Mouse (Mus musculus) forebrain, embryonic 16.5 days (tissue): ENCODE measurements around the gene Pdk2. TPM values are rescaled to one million over a fixed set of nuclear protein-coding genes. Genes with fewer than 3 reads are reported as not detected.

Experiments used
- ATAC-seq: fragments of 200-750 bp; cut with Nextera tagmentation; 2 replicates; pipeline ENCODE4 v1.8.0; 2017; ENCODE audit warnings: mild to moderate bottlenecking, moderate library complexity
- H3K27ac ChIP-seq: fragments of 300-500 bp; sonication (generic); 2 replicates; pipeline ENCODE4 v1.5.1; 2014; ENCODE audit warnings: low read length, control low read depth
- H3K27me3 ChIP-seq: fragments of 300-500 bp; sonication (generic); replicated peaks from 2 replicates; pipeline ENCODE4 v1.6.1; 2014; ENCODE audit warnings: low read length; ENCODE audit not compliant: control insufficient read depth, insufficient read depth
- H3K36me3 ChIP-seq: fragments of 300-500 bp; sonication (generic); 2 replicates; pipeline ENCODE4 v1.6.1; 2014; ENCODE audit not compliant: control insufficient read depth, insufficient read depth
- H3K4me1 ChIP-seq: fragments of 300-500 bp; sonication (generic); replicated peaks from 2 replicates; pipeline ENCODE4 v1.6.1; 2014; ENCODE audit warnings: low read length; ENCODE audit not compliant: control insufficient read depth, insufficient read depth
- H3K4me2 ChIP-seq: fragments of 300-500 bp; sonication (generic); 2 replicates; pipeline ENCODE4 v1.6.1; 2014; ENCODE audit warnings: mild to moderate bottlenecking, low read length, control low read depth
- H3K4me3 ChIP-seq: fragments of 300-500 bp; sonication (generic); replicated peaks from 2 replicates; pipeline ENCODE4 v1.5.1; 2014; ENCODE audit warnings: mild to moderate bottlenecking, low read length, control low read depth
- H3K9ac ChIP-seq: fragments of 300-500 bp; sonication (generic); replicated peaks from 2 replicates; pipeline ENCODE4 v1.6.1; 2014; ENCODE audit warnings: low read depth, low read length, control low read depth
- H3K9me3 ChIP-seq: fragments of 300-500 bp; sonication (generic); 2 replicates; pipeline ENCODE4 v1.6.1; 2016; ENCODE audit warnings: low read length; ENCODE audit not compliant: control insufficient read depth
- WGBS: fragments of 180-500 bp; shearing (Covaris S2); extraction: QIAGEN DNeasy Blood & Tissue Kit; methylation state at CpG from one replicate; pipeline ENCODE4 v1.1.7; 2014; 5-methylcytosine and 5-hydroxymethylcytosine counted together
- polyA plus RNA-seq: library from polyadenylated mRNA; unstranded; fragments of >200 nt; fragmentation: Nextera tagmentation; extraction: Ambion mirVana; gene quantifications from 2 replicates; pipeline ENCODE4 v1.2.1, GENCODE M21; 2015

Pdk2 gene
- polyA plus RNA-seq, 1 experiment from 2014 or later, result 27.6 TPM

DNA sequence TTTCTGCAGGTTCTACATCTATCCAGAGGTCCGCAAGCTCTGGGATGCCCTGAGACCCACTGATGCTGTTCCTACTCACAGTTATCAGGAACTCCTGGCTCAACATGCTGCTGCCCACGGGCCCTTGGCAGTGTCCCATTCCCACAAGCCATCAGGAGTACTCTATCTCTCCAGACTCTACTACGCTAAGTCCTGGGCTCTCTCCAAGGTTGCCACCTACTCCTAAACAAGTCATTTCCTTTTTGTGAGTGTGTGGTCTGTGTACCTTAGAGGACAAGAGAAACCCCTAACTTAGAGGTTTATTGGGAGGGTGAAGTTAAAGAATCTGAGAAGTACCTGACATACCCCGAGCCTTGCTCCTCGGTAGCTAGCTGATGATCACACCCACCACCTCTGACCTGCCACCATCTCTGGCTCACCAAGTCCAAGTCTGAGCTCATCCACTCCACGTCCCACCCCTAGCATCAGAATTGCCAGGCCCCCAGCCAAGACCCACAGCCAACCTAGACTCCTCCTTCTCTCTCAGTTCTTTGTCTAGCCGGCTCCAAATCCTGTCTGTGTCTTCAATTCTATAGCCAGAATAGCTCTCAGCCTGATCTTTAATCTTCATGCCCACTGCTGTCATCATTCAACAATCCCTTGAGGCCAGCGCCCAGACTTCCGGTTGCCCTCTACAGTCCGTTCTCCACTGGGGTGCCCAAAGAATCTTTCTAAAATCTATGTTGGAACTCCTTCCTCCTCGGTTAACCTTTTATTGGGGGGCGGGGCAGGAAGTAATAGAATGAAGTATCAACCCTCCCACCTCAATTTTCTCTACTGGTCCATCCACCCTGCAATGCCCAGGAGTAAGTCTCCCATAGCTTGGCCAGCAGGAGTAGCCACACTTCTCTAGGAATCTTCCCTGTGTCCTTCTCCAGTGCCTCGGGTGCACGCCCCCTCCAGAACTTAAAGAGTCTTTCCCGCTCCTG lies 32.2 kb downstream of the Pdk2 start:
- no peaks in the 10 kb centered on the region for H3K9me3 ChIP-seq
- peak overlapping the region; percentile 61 for H3K4me2 ChIP-seq
- no peaks in the 10 kb centered on the region for H3K27me3 ChIP-seq
- H3K4me3 ChIP-seq, result peak overlapping the region; percentile 97
- H3K27ac ChIP-seq, result peak overlapping the region; percentile 91
- peak overlapping the region; percentile 99 for H3K9ac ChIP-seq
- 30% methylated on average over 15 of the region's 15 CpGs for WGBS
- peak; percentile 1; the same call in 1 of the 2 replicates for ATAC-seq
- H3K36me3 ChIP-seq, result peaks cover 4% of the 10 kb centered on the region
- peaks cover 63% of the 10 kb centered on the region for H3K4me1 ChIP-seq

GRCm38 (mm10) chr11:95007418-95007817 lies 33.7 kb downstream of the Pdk2 start:
- no peak overlapping the region for H3K4me2 ChIP-seq
- H3K4me1 ChIP-seq, result peaks cover 51% of the 10 kb centered on the region
- H3K9ac ChIP-seq, result no peak overlapping the region
- H3K27ac ChIP-seq, result peak overlapping the region; percentile 69
- H3K36me3 ChIP-seq, result peaks cover 7% of the 10 kb centered on the region
- no peak overlapping the region for H3K4me3 ChIP-seq
- no peaks in the 10 kb centered on the region for H3K27me3 ChIP-seq
- ATAC-seq, result no peak
- WGBS, result 82% methylated on average over 3 of the region's 3 CpGs
- no peaks in the 10 kb centered on the region for H3K9me3 ChIP-seq

- peaks cover 44% of the 10 kb centered on the region for H3K4me1 ChIP-seq
- ATAC-seq, result peak; percentile 50
- H3K27ac ChIP-seq, result peak overlapping the region; percentile 69
- peaks cover 14% of the 10 kb centered on the region for H3K36me3 ChIP-seq
- peak overlapping the region; percentile 44 for H3K4me3 ChIP-seq
- H3K4me2 ChIP-seq, result peak overlapping the region; percentile 74
- H3K27me3 ChIP-seq, result no peaks in the 10 kb centered on the region
- H3K9ac ChIP-seq, result peak overlapping the region; percentile 52
- H3K9me3 ChIP-seq, result no peaks in the 10 kb centered on the region
- 2% methylated on average over 27 of the region's 27 CpGs for WGBS
Observed at GRCm38 (mm10) chr11:95006525-95007219, 34.5 kb downstream of the Pdk2 start.

DNA sequence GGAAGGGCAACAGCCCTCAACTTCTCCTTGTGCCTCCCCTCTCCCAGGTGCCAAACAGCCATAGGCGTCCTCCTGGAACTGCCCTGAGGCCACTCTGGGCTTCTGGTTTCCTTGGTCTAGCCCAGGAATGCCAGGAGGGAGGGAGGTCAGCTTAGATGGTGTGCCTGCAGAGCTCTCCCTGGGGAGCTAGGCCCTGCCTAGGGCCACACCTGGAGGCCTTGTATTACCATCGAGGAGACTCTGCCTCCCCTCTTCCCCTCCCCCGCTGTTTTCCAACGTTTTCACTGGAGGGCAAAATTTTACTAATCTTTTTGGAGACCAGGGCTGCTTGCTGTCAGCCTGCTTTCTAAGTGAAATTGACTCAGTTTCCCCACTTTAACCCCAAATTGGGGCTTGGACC lies 35.1 kb downstream of the Pdk2 start:
- no peaks in the 10 kb centered on the region for H3K9me3 ChIP-seq
- H3K9ac ChIP-seq, result peak overlapping the region; percentile 52; the same call in 1 of the 2 replicates
- H3K27me3 ChIP-seq, result no peaks in the 10 kb centered on the region
- H3K27ac ChIP-seq, result peak overlapping the region; percentile 69
- peak overlapping the region; percentile 74 for H3K4me2 ChIP-seq
- no peak for ATAC-seq
- peaks cover 41% of the 10 kb centered on the region for H3K4me1 ChIP-seq
- WGBS, result 30% methylated on average over 4 of the region's 4 CpGs
- peak overlapping the region; percentile 44; the same call in 1 of the 2 replicates for H3K4me3 ChIP-seq
- H3K36me3 ChIP-seq, result peaks cover 18% of the 10 kb centered on the region

DNA sequence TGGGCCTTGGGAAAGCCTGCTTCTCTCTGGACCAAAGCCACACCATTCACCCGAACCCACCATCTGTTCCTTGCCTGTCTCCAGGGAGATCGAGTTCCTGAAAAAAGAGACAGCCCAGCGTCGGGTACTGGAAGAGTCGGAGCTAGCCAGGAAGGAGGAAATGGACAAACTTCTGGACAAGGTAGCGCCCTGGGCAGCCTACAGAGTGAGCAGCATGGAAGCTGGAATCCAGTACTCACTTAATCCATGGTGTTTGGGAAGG lies 36.3 kb downstream of the Pdk2 start:
- H3K36me3 ChIP-seq, result peaks cover 23% of the 10 kb centered on the region
- no peaks in the 10 kb centered on the region for H3K9me3 ChIP-seq
- peak overlapping the region; percentile 17 for H3K27ac ChIP-seq
- H3K4me2 ChIP-seq, result no peak overlapping the region
- no peak overlapping the region for H3K9ac ChIP-seq
- ATAC-seq, result no peak
- no peak overlapping the region for H3K4me3 ChIP-seq
- H3K27me3 ChIP-seq, result no peaks in the 10 kb centered on the region
- H3K4me1 ChIP-seq, result peaks cover 45% of the 10 kb centered on the region
- 40% methylated on average over 6 of the region's 6 CpGs for WGBS

DNA sequence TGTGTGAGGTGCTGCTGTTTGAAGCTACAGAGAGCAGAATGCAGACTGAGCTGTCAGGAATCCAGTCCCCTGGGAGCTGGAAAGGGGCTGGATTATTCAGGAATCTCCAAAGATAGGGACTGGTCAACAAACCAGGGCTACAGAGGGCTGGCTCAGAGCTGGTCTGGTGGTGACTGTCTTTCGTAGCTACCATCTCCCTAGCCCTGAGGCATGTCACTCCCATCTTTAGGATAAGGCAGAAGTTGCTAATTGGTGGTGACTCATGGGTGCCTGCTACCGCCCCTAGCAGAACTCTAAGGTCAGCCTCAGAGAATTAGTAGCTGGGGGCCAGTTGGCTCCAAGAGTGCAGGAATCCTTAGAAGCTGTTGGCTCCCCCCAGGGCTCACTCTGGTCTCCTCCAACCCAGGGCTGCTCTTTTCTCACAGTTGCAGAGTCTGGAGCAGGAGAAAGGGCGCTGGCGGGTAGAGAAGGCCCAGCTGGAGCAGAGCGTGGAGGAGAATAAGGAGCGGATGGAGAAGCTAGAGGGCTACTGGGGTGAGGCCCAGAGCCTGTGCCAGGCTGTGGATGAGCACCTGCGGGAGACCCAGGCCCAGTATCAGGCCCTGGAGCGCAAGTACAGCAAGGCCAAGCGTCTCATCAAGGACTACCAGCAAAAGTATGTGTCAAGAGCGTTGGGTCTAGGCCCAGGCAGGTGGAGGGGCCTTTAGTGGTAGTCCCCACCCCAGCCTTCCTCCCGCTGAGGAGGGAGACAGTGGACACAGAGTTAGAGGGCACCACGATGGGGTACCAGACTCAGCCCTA lies 36.8 kb downstream of the Pdk2 start:
- 84% methylated on average over 12 of the region's 12 CpGs for WGBS
- no peak for ATAC-seq
- Histone ChIP-seq H3K9ac (no peak overlapping the region), H3K4me2 (no peak overlapping the region), H3K9me3 (no peaks in the 10 kb centered on the region), H3K36me3 (peaks cover 23% of the 10 kb centered on the region), H3K27ac (peak overlapping the region; percentile 17; the same call in 1 of the 2 replicates), H3K4me1 (peaks cover 45% of the 10 kb centered on the region), H3K27me3 (no peaks in the 10 kb centered on the region), H3K4me3 (no peak overlapping the region)

DNA sequence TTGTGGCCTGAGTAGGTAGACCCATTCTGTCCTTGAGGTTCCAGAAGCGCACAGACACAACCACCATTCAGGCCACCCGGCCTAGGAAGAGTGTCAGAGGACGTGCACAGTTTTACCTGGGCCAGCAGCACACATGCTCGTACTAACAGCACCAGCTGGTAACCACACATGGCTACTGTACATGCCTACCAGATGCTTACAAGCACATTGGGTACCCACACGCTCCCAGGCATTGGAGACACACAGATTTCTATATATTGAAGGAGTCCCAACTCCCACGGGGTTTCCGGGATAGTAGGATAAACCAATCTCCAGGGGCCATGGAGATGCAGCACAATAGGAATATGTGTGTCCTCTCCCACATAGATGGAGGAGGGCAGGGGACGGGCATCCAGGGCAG lies 38.4 kb downstream of the Pdk2 start:
- no peak overlapping the region for H3K4me2 ChIP-seq
- no peak overlapping the region for H3K27ac ChIP-seq
- no peak overlapping the region for H3K4me3 ChIP-seq
- no peak for ATAC-seq
- H3K9me3 ChIP-seq, result no peaks in the 10 kb centered on the region
- no peak overlapping the region for H3K9ac ChIP-seq
- H3K4me1 ChIP-seq, result peaks cover 41% of the 10 kb centered on the region
- WGBS, result 90% methylated on average over 8 of the region's 8 CpGs
- no peaks in the 10 kb centered on the region for H3K27me3 ChIP-seq
- H3K36me3 ChIP-seq, result peaks cover 25% of the 10 kb centered on the region

GRCm38 (mm10) chr11:95001584-95002347 lies 39.4 kb downstream of the Pdk2 start:
- H3K4me2 ChIP-seq, result no peak overlapping the region
- no peak overlapping the region for H3K4me3 ChIP-seq
- no peaks in the 10 kb centered on the region for H3K27me3 ChIP-seq
- H3K9ac ChIP-seq, result no peak overlapping the region
- WGBS, result 86% methylated on average over 21 of the region's 21 CpGs
- H3K4me1 ChIP-seq, result peaks cover 37% of the 10 kb centered on the region
- H3K9me3 ChIP-seq, result no peaks in the 10 kb centered on the region
- ATAC-seq, result no peak
- peaks cover 30% of the 10 kb centered on the region for H3K36me3 ChIP-seq
- no peak overlapping the region for H3K27ac ChIP-seq
